Comparison of ENCODE assay signal across 8 mouse cellular contexts in the genomic region with DNA sequence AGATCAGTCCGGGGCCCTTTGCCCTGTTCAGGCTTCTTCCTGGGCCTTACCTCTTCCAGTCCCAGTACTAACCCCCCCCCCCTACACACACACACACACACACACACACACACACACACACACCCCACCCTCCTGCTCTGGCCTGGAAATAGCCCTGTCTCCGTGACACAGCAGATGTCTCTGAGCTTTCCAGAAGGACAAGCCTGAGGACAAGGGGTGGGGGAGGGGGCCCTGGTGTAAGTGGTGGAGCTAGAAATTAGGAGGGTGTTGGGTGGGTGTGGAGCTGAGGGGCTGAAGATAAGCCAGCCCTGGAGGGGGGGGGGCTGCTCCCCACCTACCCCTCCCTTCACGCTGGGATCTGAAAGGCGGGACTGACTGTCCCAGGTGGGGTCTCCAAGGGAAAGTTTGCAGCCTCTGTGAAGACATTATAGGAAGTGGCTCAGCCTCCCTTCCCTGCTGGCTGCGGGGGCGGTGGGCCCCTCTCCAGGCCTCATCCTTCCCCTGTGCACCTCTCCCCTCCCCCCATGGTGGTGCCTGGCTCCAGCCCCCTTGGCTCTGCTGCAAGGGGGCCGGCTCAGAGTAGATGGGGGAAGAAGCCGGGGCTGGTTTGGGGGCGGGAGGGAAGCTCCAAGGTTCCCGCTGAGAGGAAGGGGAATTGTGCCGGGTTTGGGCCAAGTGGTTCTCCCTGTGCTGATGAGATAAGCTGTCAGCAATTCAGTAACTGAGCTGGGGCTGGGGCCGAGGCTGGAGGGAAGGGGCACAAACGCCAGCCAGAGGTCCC. TPM values are rescaled to one million over a fixed set of nuclear protein-coding genes. Genes with fewer than 3 reads are reported as not detected.
DNase-seq lines count a peak whose midpoint lies in the region; ATAC-seq and TF ChIP-seq lines count a peak whose summit lies in the region.

No protein-coding gene starts in this region.

- TF ChIP-seq CTCF in lung, embryonic 14.5 days (IDR thresholded peaks at IDR 0.05; ENCODE audit: low read depth), result no peak

- peak; percentile 78 for ATAC-seq in lung, embryonic 14.5 days (ENCODE audit: insufficient read depth)
- peak; percentile 74 for ATAC-seq in embryonic facial prominence, embryonic 15.5 days (ENCODE audit: insufficient number of reproducible peaks, low FRiP score, low TSS enrichment, low read depth)
- peak; percentile 33 for ATAC-seq in heart, embryonic 16.5 days (replicated peaks; ENCODE audit: extremely low read depth, insufficient read depth, low FRiP score)

- H3K4me2 ChIP-seq in lung, embryonic 14.5 days, result peak overlapping the region; percentile 88
- H3K4me2 ChIP-seq in embryonic facial prominence, embryonic 15.5 days (replicated peaks), result peak overlapping the region; percentile 82
- peak overlapping the region; percentile 78 for H3K4me2 ChIP-seq in heart, embryonic 16.5 days (ENCODE audit: low read depth, low read length)

- no peaks in the 10 kb centered on the region for H3K9me3 ChIP-seq in lung, embryonic 14.5 days (ENCODE audit: low read depth, low read length)
- no peaks in the 10 kb centered on the region for H3K9me3 ChIP-seq in embryonic facial prominence, embryonic 15.5 days (replicated peaks)
- H3K9me3 ChIP-seq in heart, embryonic 16.5 days (replicated peaks; ENCODE audit: control insufficient read depth, low read length), result no peaks in the 10 kb centered on the region

- H3K27me3 ChIP-seq in lung, embryonic 14.5 days (ENCODE audit: insufficient read depth, low read length), result peaks cover 20% of the 10 kb centered on the region
- peaks cover 3% of the 10 kb centered on the region; the same call in 1 of the 2 replicates for H3K27me3 ChIP-seq in embryonic facial prominence, embryonic 15.5 days
- no peaks in the 10 kb centered on the region for H3K27me3 ChIP-seq in heart, embryonic 16.5 days (ENCODE audit: control insufficient read depth, insufficient read depth, low read length)

- peak overlapping the region; percentile 93 for H3K27ac ChIP-seq in lung, embryonic 14.5 days (ENCODE audit: low read depth)
- peak overlapping the region; percentile 91 for H3K27ac ChIP-seq in embryonic facial prominence, embryonic 15.5 days (replicated peaks)
- H3K27ac ChIP-seq in heart, embryonic 16.5 days (ENCODE audit: low read length), result peak overlapping the region; percentile 97

- H3K4me3 ChIP-seq in lung, embryonic 14.5 days (ENCODE audit: low read depth, low read length), result peak overlapping the region; percentile 63
- H3K4me3 ChIP-seq in embryonic facial prominence, embryonic 15.5 days (replicated peaks), result peak overlapping the region; percentile 64
- peak overlapping the region; percentile 73 for H3K4me3 ChIP-seq in heart, embryonic 16.5 days (ENCODE audit: low read length)

- DNase-seq in lung, embryonic 14.5 days, result peak; percentile 83
- DNase-seq in lung, postnatal 36 days, result no peak
- peak; percentile 50 to 57 for DNase-seq in lung, postnatal 4 days
- DNase-seq in testis, postnatal 10 days (ENCODE audit: low spot score), result peak; percentile 80
- no peak for DNase-seq in left cerebral cortex, adult 8-10 months (ENCODE audit: low spot score in 2 of 2)
- DNase-seq in cerebellum, adult 9-10 months, result no peak

- H3K36me3 ChIP-seq in lung, embryonic 14.5 days (ENCODE audit: insufficient read depth), result peaks cover 23% of the 10 kb centered on the region; the same call in 1 of the 2 replicates
- H3K36me3 ChIP-seq in embryonic facial prominence, embryonic 15.5 days, result peaks cover 16% of the 10 kb centered on the region
- H3K36me3 ChIP-seq in heart, embryonic 16.5 days (ENCODE audit: control insufficient read depth, insufficient read depth), result peaks cover 26% of the 10 kb centered on the region

- H3K9ac ChIP-seq in lung, embryonic 14.5 days, result peak overlapping the region; percentile 68
- H3K9ac ChIP-seq in embryonic facial prominence, embryonic 15.5 days, result no peak overlapping the region; the same call in 1 of the 2 replicates
- H3K9ac ChIP-seq in heart, embryonic 16.5 days (ENCODE audit: low read length), result peak overlapping the region; percentile 89

- H3K4me1 ChIP-seq in lung, embryonic 14.5 days (ENCODE audit: insufficient read depth), result peaks cover 4% of the 10 kb centered on the region; the same call in 1 of the 2 replicates
- peaks cover 50% of the 10 kb centered on the region for H3K4me1 ChIP-seq in embryonic facial prominence, embryonic 15.5 days
- peaks cover 41% of the 10 kb centered on the region for H3K4me1 ChIP-seq in heart, embryonic 16.5 days (ENCODE audit: control insufficient read depth, insufficient read depth, low read length)

- 3% methylated on average over 13 of the region's 13 CpGs for WGBS in lung, embryonic 14.5 days
- 5% methylated on average over 13 of the region's 13 CpGs for WGBS in embryonic facial prominence, embryonic 15.5 days
- WGBS in heart, embryonic 16.5 days, result 2% methylated on average over 13 of the region's 13 CpGs

RNA-seq across cellular contexts. Expression of gene Flnc, which starts 2.0 kb away (rescaled TPM):
- polyA plus RNA-seq in lung, embryonic 14.5 days (2014; fragmentation: Nextera tagmentation; extraction: Ambion mirVana), result 8.8 and 10.1 TPM in 2 replicates
- polyA plus RNA-seq in embryonic facial prominence, embryonic 15.5 days (2015; fragmentation: Nextera tagmentation; extraction: Ambion mirVana), result 24.0 and 28.7 TPM in 2 replicates
- 38.3 and 50.0 TPM in 2 replicates for polyA plus RNA-seq in heart, embryonic 16.5 days (2015; fragmentation: Nextera tagmentation; extraction: Ambion mirVana)
- total RNA-seq in left cerebral cortex, adult 8-10 months (2022), result 1 to 10 TPM; 1.9 to 3.9 (median 2.9) TPM

RNA-seq across cellular contexts. Expression of gene Atp6v1f, which starts 32.4 kb away (rescaled TPM):
- polyA plus RNA-seq in lung, embryonic 14.5 days (2014; fragmentation: Nextera tagmentation; extraction: Ambion mirVana), result 182 and 184 TPM in 2 replicates
- 243 and 252 TPM in 2 replicates for polyA plus RNA-seq in embryonic facial prominence, embryonic 15.5 days (2015; fragmentation: Nextera tagmentation; extraction: Ambion mirVana)
- 197 and 199 TPM in 2 replicates for polyA plus RNA-seq in heart, embryonic 16.5 days (2015; fragmentation: Nextera tagmentation; extraction: Ambion mirVana)
- 100 to 1,000 TPM; 249 to 281 (median 259) TPM for total RNA-seq in left cerebral cortex, adult 8-10 months (2022)

RNA-seq across cellular contexts. Expression of gene Atp6v1fnb, which starts 36.1 kb away (rescaled TPM):
- not detected in 2 replicates for polyA plus RNA-seq in lung, embryonic 14.5 days (2014; fragmentation: Nextera tagmentation; extraction: Ambion mirVana)
- not detected in 2 replicates for polyA plus RNA-seq in embryonic facial prominence, embryonic 15.5 days (2015; fragmentation: Nextera tagmentation; extraction: Ambion mirVana)
- polyA plus RNA-seq in heart, embryonic 16.5 days (2015; fragmentation: Nextera tagmentation; extraction: Ambion mirVana), result not detected in 2 replicates
- total RNA-seq in left cerebral cortex, adult 8-10 months (2022), result under 1 TPM in 2 of 4 experiments, not detected in 2; 0.57 to 0.89 TPM

RNA-seq across cellular contexts. Expression of gene Ccdc136, which starts 39.0 kb away (rescaled TPM):
- 15.3 and 15.8 TPM in 2 replicates for polyA plus RNA-seq in lung, embryonic 14.5 days (2014; fragmentation: Nextera tagmentation; extraction: Ambion mirVana)
- 23.6 and 24.0 TPM in 2 replicates for polyA plus RNA-seq in embryonic facial prominence, embryonic 15.5 days (2015; fragmentation: Nextera tagmentation; extraction: Ambion mirVana)
- polyA plus RNA-seq in heart, embryonic 16.5 days (2015; fragmentation: Nextera tagmentation; extraction: Ambion mirVana), result 21.6 and 22.7 TPM in 2 replicates
- total RNA-seq in left cerebral cortex, adult 8-10 months (2022), result 100 to 1,000 TPM in 2 of 4 experiments, 10 to 100 TPM in 2; 87.5 to 111 (median 103) TPM

RNA-seq across cellular contexts. Expression of gene Opn1sw, which starts 46.8 kb away (rescaled TPM):
- 0.61 and 0.84 TPM in 2 replicates for polyA plus RNA-seq in lung, embryonic 14.5 days (2014; fragmentation: Nextera tagmentation; extraction: Ambion mirVana)
- 0.85 and 1.2 TPM in 2 replicates for polyA plus RNA-seq in embryonic facial prominence, embryonic 15.5 days (2015; fragmentation: Nextera tagmentation; extraction: Ambion mirVana)
- polyA plus RNA-seq in heart, embryonic 16.5 days (2015; fragmentation: Nextera tagmentation; extraction: Ambion mirVana), result 0.62 and 0.76 TPM in 2 replicates
- under 1 TPM in 3 of 4 experiments, not detected in 1; 0.37 to 0.87 (median 0.44) TPM for total RNA-seq in left cerebral cortex, adult 8-10 months (2022)

Comparison
In these comparisons a context has a peak if more than half of its experiments do, and no peak if none do; other contexts are left out.
1. DNase-seq: peak in lung, embryonic 14.5 days (single experiment), lung, postnatal 4 days (2 of 2) and testis, postnatal 10 days (single experiment); none in lung, postnatal 36 days (single experiment), left cerebral cortex, adult 8-10 months (0 of 2) and cerebellum, adult 9-10 months (single experiment).
2. Peak in every context shown above with its lines, with median percentiles within 50 percentile points of each other: ATAC-seq, H3K27ac ChIP-seq, H3K4me2 ChIP-seq and H3K4me3 ChIP-seq.